Mouse (Mus musculus) ovary, adult 18-20 months (tissue): ENCODE measurements around the gene Tph1.
"Not testable (repeated sequence)": the region's sequence is repeated elsewhere in the genome, so short reads cannot be mapped to it uniquely, and the experiment has no call there.

ENCODE experiments used
- DNase-seq: peaks from one replicate; pipeline ENCODE4 v3.0.0; 2022; ENCODE audit warnings: low spot score, mixed read lengths

Gene Tph1

DNA sequence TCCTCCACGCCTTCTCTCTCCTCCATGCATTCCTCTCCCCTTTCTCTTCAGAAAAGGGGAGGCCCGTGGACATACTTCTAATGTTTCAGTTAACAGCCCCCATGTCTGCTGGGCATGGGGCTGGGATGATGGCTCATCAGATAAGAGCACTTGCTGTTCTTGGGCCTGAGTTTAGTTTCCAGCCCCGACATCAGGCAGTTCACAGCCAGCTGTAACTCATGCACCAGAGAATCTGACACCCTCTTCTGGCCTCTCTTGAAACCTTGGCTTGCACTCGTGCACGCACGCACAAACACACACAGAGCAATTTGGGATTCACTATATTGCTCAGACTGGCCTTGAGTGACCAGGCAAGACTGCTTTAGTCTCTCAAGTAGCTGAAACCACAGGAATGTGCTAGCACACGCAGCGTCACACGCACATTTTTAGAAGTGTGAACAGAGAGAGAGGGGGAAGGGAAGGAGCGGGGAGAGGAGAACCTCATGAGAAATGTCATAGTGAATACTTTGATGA lies at the start of gene Tph1:
Gene Tph1, minus strand, starts transcription at position 378 of the 513 bp plus-strand sequence.
- DNase-seq, result no peak

DNA sequence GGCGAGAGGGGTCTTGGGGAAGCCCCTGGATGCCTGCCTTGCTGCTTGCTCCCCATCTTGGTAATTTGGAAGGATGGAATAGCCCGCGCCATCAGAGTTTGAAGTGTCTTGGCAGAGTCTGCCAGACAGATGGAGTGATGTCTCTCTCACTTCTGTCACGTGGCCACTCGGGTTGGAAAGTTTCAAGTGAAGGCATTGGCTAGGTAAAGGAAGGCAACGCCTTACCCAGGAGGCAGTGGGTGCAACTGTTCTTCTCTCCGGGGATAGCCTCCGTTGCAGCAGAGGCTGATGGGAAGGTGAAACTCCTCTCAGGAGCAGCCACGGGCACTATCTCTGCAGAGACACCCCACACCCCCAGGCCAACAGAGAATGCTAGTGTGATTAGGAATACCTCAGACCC lies 48.1 kb upstream of the Tph1 start:
- no peak for DNase-seq

DNA sequence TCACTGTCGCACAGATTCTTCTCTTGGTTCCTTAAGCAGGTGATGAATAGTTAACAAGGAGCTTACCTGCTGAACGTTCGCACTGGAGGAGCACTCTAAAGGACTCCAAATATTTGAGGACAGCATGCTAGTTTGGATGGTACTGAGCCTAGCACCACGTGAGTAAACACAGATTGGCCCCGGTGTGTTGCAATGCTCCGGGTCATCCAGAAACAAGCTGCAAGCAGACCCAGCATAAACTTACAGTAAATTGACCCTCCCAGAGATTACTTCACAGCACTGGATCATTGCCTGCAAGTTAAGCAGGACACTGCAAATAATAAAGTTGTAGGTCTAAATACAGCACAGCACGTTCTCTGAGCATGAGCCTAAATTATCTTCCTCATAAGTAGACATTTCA lies 47.2 kb upstream of the Tph1 start:
- DNase-seq, result peak; percentile 14

DNA sequence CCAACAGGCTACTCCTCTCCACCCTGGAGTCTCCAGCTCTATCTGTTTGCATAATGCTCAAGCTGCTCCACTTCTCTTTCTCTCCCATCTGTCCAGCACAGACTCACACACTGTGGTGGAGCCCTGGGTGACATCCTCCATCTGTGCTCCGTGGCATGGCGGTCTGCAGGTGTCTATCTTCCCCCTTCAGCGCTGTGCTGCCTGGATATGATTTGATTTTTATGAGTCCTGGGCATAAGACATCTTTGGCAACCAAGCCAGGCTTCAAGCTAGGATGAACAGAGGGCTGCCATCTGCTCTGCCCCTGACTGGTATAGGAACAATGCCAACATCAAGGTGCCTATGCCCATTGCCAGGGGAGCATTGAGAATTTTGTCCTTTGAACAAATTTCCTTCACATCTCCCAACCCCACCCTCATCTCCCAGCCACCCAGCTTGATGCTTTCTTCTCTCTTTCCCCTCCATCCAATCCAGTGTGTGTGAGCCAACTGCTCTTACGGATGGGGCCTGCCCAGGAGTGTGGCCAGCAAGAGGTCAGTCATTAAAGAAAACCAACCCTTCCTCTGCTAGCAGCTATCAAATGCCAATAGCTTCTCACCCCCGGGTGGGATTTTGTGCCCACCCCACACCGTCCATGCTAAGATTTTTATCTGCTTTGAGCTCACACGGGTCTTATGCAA lies 46.4 kb upstream of the Tph1 start:
- no peak for DNase-seq

DNA sequence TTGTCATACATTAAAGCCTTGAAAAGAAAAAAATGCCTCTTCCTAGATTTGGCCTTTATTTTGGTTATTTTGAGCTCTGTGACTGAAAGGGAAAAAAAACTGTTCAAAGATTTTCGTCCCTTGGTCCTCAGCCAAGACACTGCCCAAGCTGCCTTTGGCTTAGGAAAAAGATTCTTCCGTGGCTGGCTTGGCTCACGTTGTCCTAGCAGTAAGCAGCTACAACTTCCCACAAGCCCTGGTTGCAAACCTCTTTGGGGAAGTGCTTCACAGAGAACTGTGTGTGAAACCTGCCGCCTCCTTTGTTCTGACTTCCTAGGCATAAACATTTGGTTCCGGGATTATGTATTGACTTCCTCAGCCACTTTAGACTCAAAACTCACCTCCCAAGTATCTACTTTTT lies 44.6 kb upstream of the Tph1 start:
- DNase-seq, result no peak

DNA sequence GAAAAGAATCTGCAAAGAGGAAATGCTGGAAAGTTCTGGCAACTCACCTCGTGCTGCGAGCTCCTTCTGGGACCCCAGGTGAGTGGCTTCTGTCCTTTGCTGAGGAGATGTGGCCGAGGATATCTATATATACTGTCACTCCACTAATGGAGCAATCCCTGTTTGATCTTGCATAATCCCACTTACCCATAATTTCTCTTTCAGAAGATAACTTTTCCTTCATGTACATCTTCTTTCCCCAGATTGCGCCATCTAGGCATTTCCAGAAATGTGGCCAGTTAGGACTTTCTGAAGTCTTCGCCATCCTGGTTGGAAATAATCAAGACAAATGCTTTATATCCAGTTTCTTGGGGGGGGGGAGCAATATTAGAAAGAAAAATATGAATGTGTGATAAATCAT lies 43.3 kb upstream of the Tph1 start, which contains the start of gene Saa3:
Gene Saa3, minus strand, starts transcription at position 101 of the 400 bp plus-strand sequence.
- no peak for DNase-seq

DNA sequence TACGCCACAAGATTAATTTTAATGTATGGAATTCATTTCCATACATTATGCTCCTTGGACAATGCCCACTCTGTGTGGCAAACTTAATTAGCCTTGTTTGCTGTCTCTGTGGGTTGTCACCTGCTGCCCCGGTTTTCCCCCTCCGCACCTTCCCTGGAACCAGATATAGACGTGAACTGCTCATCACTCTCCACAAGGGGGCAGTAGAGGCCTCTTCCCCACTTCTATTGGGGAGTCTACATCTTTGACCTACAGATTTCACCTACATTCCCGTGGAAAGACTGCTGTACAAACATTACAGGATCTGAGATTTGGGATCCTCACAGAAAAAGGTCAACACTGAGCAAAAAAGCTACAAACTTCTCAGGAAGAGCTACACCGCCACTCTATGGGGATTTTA lies 42.2 kb upstream of the Tph1 start:
- DNase-seq, result no peak

DNA sequence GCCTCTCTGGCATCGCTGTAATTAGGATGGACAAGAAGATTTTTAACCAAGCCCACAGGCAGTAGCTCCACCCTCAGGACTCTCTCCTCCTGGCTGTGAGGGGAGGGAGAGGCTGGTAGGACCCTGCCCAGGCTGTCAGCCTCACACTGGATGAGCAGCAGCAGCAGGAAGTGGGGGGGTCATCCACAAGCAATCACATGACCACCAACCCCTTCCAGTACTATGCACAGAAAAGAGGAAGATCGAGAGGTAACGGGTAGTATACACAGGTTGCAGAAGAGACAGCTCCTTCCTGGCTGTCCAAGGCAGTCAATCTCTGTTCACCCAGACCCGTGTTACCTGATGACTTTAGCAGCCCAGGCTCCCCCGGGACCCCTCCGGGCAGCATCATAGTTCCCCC lies 39.9 kb upstream of the Tph1 start:
- DNase-seq, result no peak

DNA sequence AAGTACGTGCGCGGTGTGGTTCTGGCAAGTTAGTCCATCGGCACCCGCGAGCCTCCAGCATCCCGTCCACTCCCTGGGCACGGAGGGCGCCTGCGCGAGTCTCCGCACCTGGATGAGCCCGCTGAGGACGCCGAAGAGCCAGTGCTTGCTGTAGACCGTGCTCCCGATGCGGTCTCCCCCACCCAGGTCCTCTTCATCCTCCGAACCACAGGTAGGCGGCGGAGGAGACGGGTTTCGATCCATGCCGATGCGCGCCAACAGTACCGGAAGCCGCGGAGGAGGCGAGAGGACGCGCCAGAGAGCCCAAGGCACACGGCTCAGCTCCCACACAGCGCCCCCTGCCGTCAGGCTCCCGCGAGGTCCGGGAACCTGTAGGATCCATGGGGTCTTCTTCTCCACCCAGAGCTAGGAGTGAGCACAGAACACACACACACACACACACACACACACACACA lies 38.1 kb upstream of the Tph1 start, which contains the start of gene Saal1:
Gene Saal1, minus strand, starts transcription at position 291 of the 455 bp plus-strand sequence.
- DNase-seq, result peak; percentile 57

DNA sequence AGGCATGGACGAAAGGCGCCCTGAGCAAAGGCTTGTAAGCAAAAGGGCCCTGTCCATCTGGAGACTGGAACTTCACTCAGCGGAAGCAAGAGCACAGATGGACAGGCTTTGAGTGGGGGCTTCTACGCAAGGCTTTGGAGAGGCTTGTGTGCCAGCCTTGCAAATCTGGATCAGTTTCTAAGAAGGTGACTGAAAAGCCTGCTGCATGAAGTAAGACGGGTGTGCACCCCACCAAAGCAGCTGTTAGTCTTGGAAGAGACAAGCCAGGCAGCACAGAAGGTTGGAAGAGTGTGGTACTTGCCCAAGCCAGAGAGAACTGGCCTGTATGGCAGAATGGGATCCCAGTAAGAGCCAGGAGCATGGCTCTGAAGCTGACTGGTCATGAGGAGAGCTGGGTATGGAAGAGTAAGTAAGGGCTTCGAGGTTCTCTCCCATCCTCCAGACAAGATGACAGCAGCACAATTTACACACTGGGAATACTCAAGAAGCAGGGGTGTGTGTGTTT lies 28.2 kb upstream of the Tph1 start:
- DNase-seq, result no peak

DNA sequence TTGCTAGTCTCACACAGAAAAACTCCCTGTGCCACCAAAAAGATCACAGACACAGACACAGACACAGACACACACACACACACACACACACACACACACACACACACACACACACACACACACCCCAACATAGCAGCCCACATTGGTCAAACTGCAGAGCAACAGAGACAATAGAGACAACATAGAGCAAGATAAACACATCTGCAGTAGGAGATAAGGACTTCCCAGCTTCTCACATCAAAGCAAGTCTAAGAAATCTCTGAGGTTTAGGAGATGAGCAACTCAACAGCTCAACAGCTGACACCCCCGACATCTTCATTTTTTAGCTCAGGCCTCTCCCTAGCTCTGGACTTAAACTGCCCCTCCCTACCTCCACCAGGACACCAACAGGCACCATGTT lies 24.4 kb upstream of the Tph1 start:
- no peak for DNase-seq

DNA sequence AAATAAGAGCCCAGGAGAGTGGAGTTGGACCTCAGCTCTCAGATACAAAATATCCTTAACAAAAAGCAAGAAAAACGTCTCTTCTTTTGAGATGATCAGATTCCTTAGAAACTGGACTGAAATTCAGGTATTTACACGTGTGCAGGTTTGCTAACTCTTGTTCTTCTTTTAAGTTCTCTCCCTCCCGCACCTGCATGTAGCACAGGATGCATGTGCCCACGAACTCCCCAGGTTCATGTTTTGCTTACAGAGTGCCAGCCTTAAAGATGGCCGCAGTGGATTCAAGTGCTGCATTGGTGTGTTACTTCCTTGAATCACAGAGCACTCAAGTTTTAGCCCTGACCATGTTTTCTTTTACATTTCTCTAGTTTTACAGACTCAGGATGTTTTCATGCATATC lies 14.5 kb upstream of the Tph1 start:
- DNase-seq, result no peak

DNA sequence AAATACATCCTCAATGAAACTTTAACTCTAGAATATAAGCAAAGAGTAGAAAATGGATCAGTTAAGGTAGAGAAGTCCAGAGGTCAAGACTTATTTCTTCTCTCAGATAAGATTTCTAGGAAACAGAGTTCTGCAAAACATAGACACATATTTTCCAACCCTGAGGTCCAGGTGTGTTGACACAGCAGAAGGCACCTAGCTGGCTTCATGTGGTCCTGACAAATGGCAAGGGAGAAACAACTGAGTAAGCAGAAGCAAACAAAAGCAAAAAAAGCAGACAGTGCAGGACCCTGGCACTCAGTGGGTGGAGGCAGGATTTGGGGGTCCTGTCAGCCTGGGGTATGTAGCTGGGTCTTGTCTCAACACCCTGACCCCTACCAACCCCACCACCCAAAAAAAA lies 8.4 kb upstream of the Tph1 start:
- DNase-seq, result no peak

DNA sequence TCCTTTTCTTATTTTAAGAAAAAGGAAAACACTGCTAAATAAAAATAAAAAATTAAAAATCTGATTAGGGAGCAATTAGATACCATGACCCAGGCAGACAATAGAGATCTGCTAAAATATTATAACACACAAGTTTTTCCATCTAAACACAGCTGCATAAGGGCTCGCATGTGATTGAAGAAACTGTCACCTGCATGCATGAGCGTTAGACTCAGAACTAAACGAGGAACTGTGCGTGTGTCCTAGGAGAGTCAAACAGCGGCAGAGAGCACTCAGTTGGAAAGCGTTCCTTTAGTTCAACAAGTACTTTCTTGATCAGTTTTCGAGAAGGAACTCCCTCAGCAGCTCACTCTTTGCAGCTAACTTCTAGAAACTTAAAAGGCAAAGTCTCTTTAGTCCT lies 6.7 kb upstream of the Tph1 start:
- DNase-seq, result not testable (repeated sequence)

DNA sequence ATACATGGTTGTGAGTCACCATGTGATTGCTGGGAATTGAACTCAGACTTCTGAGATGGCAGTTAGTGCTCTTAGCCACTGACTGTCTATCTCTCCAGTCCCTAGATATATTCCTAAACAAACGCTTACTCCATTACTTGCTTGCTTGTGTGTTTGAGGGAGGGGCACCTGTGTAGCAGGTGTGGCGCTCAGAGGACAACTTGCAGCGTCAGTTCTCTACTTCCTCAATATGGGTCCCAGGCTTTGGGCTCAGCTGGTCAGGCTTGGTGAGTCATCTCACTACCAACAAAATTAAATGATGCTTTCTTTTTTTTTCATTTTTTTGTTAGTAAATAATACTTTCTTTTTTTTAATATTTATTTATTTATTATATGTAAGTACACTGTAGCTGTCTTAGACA lies 6.1 kb upstream of the Tph1 start:
- DNase-seq, result no peak

DNA sequence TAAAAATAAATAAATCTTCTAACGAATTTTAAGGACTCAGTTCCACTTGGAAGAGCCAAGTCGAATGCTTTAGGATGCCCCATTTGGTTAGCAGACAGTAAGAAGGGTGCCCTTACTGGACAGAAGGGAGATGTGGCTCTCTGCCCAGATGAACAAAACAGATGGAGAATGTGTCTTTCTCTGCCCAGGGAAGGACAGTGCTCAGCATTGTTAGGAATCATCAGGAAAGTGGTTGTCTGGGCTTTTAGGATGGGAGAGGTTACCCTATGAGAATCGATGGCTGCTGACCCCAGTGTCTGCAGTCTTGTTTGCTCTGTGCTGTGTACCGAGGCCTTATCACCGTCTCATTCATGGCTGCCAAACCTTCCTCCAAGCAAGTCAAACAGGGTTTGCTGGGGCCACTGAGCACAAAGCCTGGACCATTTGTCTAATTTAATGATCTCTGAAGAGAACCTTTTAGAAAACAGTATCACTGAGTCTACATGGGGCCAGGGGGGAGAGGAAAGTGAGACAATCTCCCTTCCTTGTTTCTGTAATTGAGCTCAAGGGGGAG lies 4.5 kb upstream of the Tph1 start:
- DNase-seq, result no peak

DNA sequence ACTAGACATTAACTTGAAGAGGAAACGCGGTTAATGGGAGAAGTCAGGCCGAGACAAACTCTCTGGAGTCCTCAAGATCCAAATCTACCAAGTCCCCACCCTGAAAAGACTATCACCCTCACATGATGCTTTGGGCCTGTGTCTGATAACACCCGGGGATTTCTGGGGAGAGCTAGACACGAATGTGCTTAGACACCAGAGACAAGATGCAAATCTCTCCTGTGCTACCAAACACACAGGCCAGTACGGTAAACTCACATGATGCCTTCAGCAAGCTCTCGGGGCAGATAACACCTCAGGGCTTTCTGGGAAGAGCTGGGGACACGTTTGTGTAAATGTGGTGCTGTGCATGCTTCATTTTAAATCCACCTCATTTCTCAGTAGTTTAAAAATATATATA lies 3.5 kb upstream of the Tph1 start:
- DNase-seq, result no peak

DNA sequence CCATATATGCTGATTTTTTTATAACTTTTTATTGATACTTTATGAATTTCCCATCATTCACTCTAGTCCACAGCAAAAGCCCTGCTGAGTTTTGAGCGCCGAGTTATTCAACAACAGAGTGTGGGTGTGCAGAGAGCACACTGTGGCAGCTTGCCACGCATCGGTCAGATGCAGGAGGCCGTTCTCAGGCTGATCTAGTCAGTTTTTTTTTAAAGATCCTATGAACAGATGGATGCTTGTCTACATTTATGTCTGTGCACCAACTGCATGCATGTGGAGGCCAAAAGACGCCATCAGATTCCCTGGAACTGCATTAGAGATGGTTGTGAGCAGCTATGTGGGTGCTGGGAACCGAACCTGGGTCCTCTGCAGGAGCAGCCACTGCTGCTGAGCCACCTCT lies 2.7 kb upstream of the Tph1 start:
- no peak for DNase-seq

DNA sequence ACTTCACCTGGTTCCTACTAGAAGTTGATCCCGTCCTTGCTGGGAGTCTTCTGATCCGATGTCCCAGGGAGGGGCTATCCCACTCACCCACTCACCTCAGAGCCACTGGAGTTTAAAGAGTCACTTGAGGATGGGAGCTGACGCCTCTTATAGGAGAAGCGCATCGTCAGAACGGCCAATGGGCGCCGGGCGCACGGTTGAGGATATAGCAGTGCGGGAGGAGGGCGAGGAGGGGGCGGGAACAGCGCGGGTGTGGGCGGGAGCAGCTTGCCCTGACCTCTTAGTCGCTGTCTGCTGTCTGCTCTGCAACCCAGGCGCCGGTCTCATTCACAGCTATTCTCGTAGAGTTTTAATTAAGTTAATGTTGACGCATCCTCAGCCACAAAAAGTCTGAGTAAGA lies 5.1 kb downstream of the Tph1 start:
- no peak for DNase-seq

DNA sequence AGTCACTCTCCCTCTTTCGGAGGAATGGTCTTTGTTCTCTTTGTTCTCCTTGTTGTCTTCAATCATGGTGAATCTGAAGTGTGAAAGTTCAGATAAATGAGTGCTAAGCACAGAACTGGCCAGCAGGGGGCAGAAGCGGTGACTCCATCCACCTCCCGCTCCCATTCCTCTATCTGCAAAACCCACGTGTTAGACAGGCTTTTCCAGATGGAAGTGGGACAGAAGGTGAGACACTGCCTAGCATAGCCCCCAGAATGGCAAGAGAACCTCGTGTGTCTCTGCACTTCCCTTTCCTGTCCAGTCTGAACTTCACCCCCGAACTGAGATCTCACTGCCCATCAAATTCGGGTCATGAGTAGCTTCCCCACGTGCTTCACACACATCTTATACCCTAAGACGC lies 7.1 kb downstream of the Tph1 start:
- no peak for DNase-seq

DNA sequence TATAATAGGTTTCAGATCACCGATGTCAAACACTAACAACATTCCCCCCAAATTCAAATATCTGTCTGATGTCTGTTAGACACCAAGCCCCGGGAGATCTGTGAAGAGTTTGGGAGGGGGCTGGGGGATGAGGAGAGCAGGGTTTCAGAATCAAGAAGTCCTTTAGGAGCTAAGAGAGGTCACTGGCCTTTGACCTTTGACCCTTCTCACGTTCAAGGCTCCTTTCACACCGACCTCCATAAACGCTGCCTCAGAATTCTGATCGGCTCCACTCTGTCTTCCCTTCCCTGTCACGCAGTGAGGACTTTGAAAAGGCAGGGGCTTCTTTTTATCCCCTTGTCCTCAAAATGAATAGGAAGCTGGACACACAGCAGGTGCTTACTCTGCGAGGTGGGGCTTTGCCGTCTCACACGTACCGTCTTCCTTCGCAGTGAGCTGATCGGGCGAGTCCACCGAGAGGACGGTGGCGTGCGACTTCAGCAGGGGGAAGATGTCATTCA lies 10.7 kb downstream of the Tph1 start:
- DNase-seq, result no peak

DNA sequence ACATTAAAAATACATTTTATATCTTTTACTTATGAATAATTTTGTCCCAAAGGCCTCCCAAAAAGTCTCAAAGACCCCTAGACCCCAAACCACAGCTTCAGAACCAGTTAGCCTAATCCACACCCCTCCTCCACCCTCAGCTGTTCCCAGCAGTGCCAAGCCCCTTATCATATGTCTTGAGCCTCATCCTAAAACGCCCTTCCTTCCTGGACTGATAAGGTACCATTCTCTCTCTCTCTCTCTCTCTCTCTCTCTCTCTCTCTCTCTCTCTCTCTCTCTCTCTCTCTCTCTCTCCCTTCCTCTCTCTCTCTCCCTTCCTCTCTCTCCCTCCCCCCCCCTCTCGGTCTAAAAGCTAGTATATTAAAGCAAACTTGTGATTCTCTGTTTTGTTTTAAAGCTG lies 20.1 kb downstream of the Tph1 start:
- DNase-seq, result no peak

DNA sequence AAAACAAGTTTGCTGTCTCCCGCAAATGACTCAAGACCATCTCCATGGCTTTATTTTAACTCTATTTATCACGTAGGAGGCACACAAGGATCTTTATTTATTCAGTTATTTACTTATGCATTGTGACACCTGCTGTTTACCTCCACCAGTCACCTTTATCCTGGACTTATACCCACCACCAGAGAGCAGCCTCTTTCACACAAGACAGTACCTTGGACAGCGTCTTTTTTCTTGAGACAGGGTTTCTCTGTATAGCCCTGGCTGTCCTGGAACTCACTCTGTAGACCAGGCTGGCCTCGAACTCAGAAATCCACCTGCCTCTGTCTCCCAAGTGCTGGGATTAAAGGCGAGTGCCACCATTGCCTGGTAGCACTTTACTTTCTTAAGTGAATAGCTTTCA lies 22.1 kb downstream of the Tph1 start:
- not testable (repeated sequence) for DNase-seq
